Mouse (Mus musculus) hindbrain, embryonic 14.5 days (tissue): ENCODE measurements around the gene Cep41. TPM values are rescaled to one million over a fixed set of nuclear protein-coding genes. Genes with fewer than 3 reads are reported as not detected.

ENCODE experiments used
- ATAC-seq: fragments of 200-750 bp; cut with Nextera tagmentation; 2 replicates; pipeline ENCODE4 v1.8.0; 2017; ENCODE audit warnings: moderate number of reproducible peaks, mild to moderate bottlenecking, moderate TSS enrichment, moderate library complexity; ENCODE audit not compliant: low FRiP score
- DNase-seq: peaks from one replicate; pipeline ENCODE4 v3.0.0-alpha.2; 2015; ENCODE audit warnings: low spot score
- H3K27ac ChIP-seq: fragments of 300-500 bp; sonication (generic); 2 replicates; pipeline ENCODE4 v1.5.1; 2014; ENCODE audit warnings: mild to moderate bottlenecking, moderate library complexity
- H3K27me3 ChIP-seq: fragments of 300-500 bp; sonication (generic); 2 replicates; pipeline ENCODE4 v1.6.1; 2014; ENCODE audit warnings: mild to moderate bottlenecking, low read length, mixed read lengths; ENCODE audit not compliant: control insufficient read depth, insufficient read depth
- H3K36me3 ChIP-seq: fragments of 300-500 bp; sonication (generic); replicated peaks from 2 replicates; pipeline ENCODE4 v1.6.1; 2014; ENCODE audit not compliant: control insufficient read depth, insufficient read depth
- H3K4me1 ChIP-seq: fragments of 300-500 bp; sonication (generic); replicated peaks from 2 replicates; pipeline ENCODE4 v1.6.1; 2014; ENCODE audit warnings: antibody characterized with exemption, low read length, mixed read lengths; ENCODE audit not compliant: control insufficient read depth, insufficient read depth
- H3K4me2 ChIP-seq: fragments of 300-500 bp; sonication (generic); replicated peaks from 2 replicates; pipeline ENCODE4 v1.6.1; 2014; ENCODE audit warnings: mild to moderate bottlenecking, moderate library complexity
- H3K4me3 ChIP-seq: fragments of 300-500 bp; sonication (generic); replicated peaks from 2 replicates; pipeline ENCODE4 v1.5.1; 2014; ENCODE audit warnings: mild to moderate bottlenecking, low read length
- H3K9ac ChIP-seq: fragments of 300-500 bp; sonication (generic); 2 replicates; pipeline ENCODE4 v1.6.1; 2014
- H3K9me3 ChIP-seq: fragments of 300-500 bp; sonication (generic); 2 replicates; pipeline ENCODE4 v1.6.1; 2016; ENCODE audit warnings: low read length; ENCODE audit not compliant: control insufficient read depth
- WGBS: fragments of 180-500 bp; shearing (Covaris S2); extraction: QIAGEN DNeasy Blood & Tissue Kit; methylation state at CpG from one replicate; pipeline ENCODE4 v1.1.7; 2014; 5-methylcytosine and 5-hydroxymethylcytosine counted together
- polyA plus RNA-seq: library from polyadenylated mRNA; unstranded; fragments of >200 nt; fragmentation: Nextera tagmentation; extraction: Ambion mirVana; gene quantifications from 2 replicates; pipeline ENCODE4 v1.2.1, GENCODE M21; 2014

Gene Cep41
- polyA plus RNA-seq, 1 experiment from 2014 or later = 12.2 TPM

- Histone ChIP-seq H3K4me2 (peak overlapping the region; percentile 74), H3K4me3 (no peak overlapping the region), H3K9me3 (peaks cover 41% of the 10 kb centered on the region), H3K36me3 (no peaks in the 10 kb centered on the region), H3K4me1 (peaks cover 22% of the 10 kb centered on the region), H3K9ac (peak overlapping the region; percentile 28; the same call in 1 of the 2 replicates), H3K27me3 (no peaks in the 10 kb centered on the region), H3K27ac (peak overlapping the region; percentile 51)
- ATAC-seq = no peak
- no peak for DNase-seq
- WGBS = 62% methylated on average over 6 of the region's 6 CpGs
Observed at GRCm38 (mm10) chr6:30734465-30734864, 40.9 kb upstream of the Cep41 start.

- ATAC-seq (no peak), DNase-seq (no peak)
- Histone ChIP-seq H3K36me3 (no peaks in the 10 kb centered on the region), H3K4me2 (no peak overlapping the region), H3K4me1 (peaks cover 22% of the 10 kb centered on the region), H3K9ac (no peak overlapping the region), H3K9me3 (peaks cover 23% of the 10 kb centered on the region), H3K27me3 (no peaks in the 10 kb centered on the region), H3K4me3 (no peak overlapping the region), H3K27ac (no peak overlapping the region)
- WGBS = 45% methylated on average over 18 of the region's 18 CpGs
Observed at GRCm38 (mm10) chr6:30732571-30733130, 39.1 kb upstream of the Cep41 start.

GRCm38 (mm10) chr6:30730301-30730971 lies 36.9 kb upstream of the Cep41 start:
- ATAC-seq (no peak), DNase-seq (no peak)
- Histone ChIP-seq H3K4me1 (peaks cover 19% of the 10 kb centered on the region), H3K27me3 (no peaks in the 10 kb centered on the region), H3K4me2 (no peak overlapping the region), H3K36me3 (no peaks in the 10 kb centered on the region), H3K4me3 (no peak overlapping the region), H3K9me3 (0 out of 2 replicates have a peak, but pooled peaks cover under 1% of the 10 kb centered on the region), H3K27ac (no peak overlapping the region), H3K9ac (no peak overlapping the region)
- WGBS = 49% methylated on average over 12 of the region's 12 CpGs

GRCm38 (mm10) chr6:30723331-30723730 lies 29.8 kb upstream of the Cep41 start, which contains the start of gene Mest:
Mest (plus strand) TSS chr6:30723547.
- Histone ChIP-seq H3K36me3 (no peaks in the 10 kb centered on the region), H3K27ac (peak within 1 kb of the TSS; percentile 85), H3K4me3 (no peak within 1 kb of the TSS), H3K9ac (no peak within 1 kb of the TSS), H3K27me3 (no peaks in the 10 kb centered on the region), H3K4me1 (peaks cover 17% of the 10 kb centered on the region), H3K4me2 (no peak within 1 kb of the TSS), H3K9me3 (no peaks in the 10 kb centered on the region)
- ATAC-seq (no peak), DNase-seq (no peak)
- 71% methylated on average over 7 of the region's 7 CpGs for WGBS

GRCm38 (mm10) chr6:30722385-30723164 lies 29.0 kb upstream of the Cep41 start:
- WGBS = 38% methylated on average over 4 of the region's 4 CpGs
- no peaks in the 10 kb centered on the region for H3K9me3 ChIP-seq
- H3K4me2 ChIP-seq = no peak overlapping the region
- H3K4me3 ChIP-seq = no peak overlapping the region
- H3K4me1 ChIP-seq = peaks cover 17% of the 10 kb centered on the region
- DNase-seq (no peak), ATAC-seq (peak; percentile 70)
- H3K36me3 ChIP-seq = no peaks in the 10 kb centered on the region
- H3K27ac ChIP-seq = peak overlapping the region; percentile 85
- no peak overlapping the region for H3K9ac ChIP-seq
- no peaks in the 10 kb centered on the region for H3K27me3 ChIP-seq

- Histone ChIP-seq H3K36me3 (no peaks in the 10 kb centered on the region), H3K4me3 (no peak overlapping the region), H3K4me2 (no peak overlapping the region), H3K27ac (no peak overlapping the region), H3K4me1 (no peaks in the 10 kb centered on the region), H3K27me3 (no peaks in the 10 kb centered on the region), H3K9ac (no peak overlapping the region), H3K9me3 (no peaks in the 10 kb centered on the region)
- DNase-seq (no peak), ATAC-seq (no peak)
- WGBS = 69% methylated on average over 7 of the region's 7 CpGs
Observed at GRCm38 (mm10) chr6:30716796-30717195, 23.2 kb upstream of the Cep41 start.

- Histone ChIP-seq H3K4me3 (no peak overlapping the region), H3K4me1 (no peaks in the 10 kb centered on the region), H3K27ac (no peak overlapping the region), H3K36me3 (no peaks in the 10 kb centered on the region), H3K9ac (no peak overlapping the region), H3K27me3 (no peaks in the 10 kb centered on the region), H3K9me3 (no peaks in the 10 kb centered on the region), H3K4me2 (no peak overlapping the region)
- ATAC-seq (no peak), DNase-seq (no peak)
- WGBS = 79% methylated on average over 5 of the region's 5 CpGs
Observed at GRCm38 (mm10) chr6:30714891-30715471, 21.4 kb upstream of the Cep41 start.

- ATAC-seq (no peak), DNase-seq (no peak)
- H3K9me3 ChIP-seq = no peaks in the 10 kb centered on the region
- peaks cover 7% of the 10 kb centered on the region; the same call in 1 of the 2 replicates for H3K4me1 ChIP-seq
- no peak overlapping the region; the same call in 1 of the 2 replicates for H3K27ac ChIP-seq
- no peak overlapping the region for H3K9ac ChIP-seq
- no peak overlapping the region for H3K4me2 ChIP-seq
- H3K27me3 ChIP-seq = no peaks in the 10 kb centered on the region
- H3K36me3 ChIP-seq = no peaks in the 10 kb centered on the region
- 80% methylated on average over 11 of the region's 11 CpGs for WGBS
- no peak overlapping the region for H3K4me3 ChIP-seq
Observed at GRCm38 (mm10) chr6:30713896-30714295, 20.3 kb upstream of the Cep41 start.

- Histone ChIP-seq H3K9me3 (no peaks in the 10 kb centered on the region), H3K27ac (no peak overlapping the region), H3K36me3 (no peaks in the 10 kb centered on the region), H3K4me3 (no peak overlapping the region), H3K4me2 (no peak overlapping the region), H3K9ac (no peak overlapping the region), H3K27me3 (no peaks in the 10 kb centered on the region), H3K4me1 (peaks cover 7% of the 10 kb centered on the region; the same call in 1 of the 2 replicates)
- WGBS = 88% methylated on average over 6 of the region's 6 CpGs
- DNase-seq = no peak
- no peak for ATAC-seq
Observed at GRCm38 (mm10) chr6:30713455-30713854, 19.9 kb upstream of the Cep41 start.
